Mouse (Mus musculus) WW6 (cell line): ENCODE measurements around the gene P3h2.

ENCODE experiments used
- DNase-seq: peaks from one replicate; pipeline ENCODE4 v3.0.0-alpha.2; 2013; ENCODE audit warnings: low read depth, low spot score

P3h2 gene

GRCm38 (mm10) chr16:26105115-26105974, at the start of gene P3h2:
P3h2 (minus strand) TSS chr16:26105784.
- DNase-seq: peak; percentile 60

DNA sequence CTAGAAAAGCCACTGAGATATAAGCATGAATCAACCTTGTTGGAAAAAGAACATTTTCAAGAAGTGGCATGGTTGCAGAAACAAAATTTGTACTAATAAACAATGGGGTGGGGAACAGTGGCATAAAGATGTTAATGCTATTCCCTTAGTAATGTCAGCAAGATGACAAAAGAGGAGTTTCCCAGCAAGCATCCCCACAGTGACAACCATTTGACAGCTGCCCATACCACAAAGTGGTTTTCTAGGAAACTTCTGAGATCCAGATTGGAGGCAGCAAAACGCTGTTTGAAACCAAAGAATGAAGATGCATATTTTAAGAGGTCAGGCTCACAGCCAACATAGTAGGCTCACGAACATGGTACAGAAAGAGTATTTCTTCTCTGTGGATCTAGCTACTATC, 46.7 kb upstream of the P3h2 start:
- DNase-seq: no peak

DNA sequence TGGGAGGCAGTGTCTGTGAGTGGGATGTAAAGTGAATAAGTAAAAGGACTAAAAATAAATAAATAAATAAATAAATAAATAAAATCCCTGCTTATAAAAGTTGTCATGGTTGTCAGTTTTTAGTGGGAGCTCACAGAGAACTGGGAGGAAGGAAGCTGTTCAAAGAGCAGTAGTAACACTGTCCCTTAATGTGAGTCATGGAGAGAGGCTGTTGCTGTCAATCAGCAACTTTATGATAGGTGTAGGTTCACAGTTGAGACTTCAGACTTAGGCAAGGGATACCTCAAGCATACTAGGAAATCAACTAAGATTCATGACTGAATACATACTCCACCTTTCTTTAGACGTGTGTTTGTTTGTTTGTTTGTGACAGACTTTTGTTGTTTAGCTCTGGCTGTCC, 45.4 kb upstream of the P3h2 start:
- no peak for DNase-seq

DNA sequence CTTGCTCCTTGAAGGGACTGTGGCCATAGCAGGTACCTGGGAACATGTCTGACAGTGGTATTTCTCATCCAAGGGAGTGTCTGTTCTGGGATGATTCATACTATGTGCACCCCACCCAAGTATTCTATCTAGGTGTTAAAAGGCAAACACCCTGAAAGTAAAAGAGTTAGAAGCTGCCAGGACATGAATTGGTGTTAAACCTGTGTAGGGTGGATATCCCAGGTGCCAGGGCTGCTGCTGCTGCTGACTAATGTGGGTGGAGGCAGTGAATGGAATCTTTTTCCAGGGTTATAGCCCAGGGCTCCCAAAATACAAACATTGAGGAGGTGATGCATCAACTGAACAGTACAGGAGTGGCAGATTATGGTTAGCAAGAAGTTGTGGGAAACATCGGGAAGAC, 41.3 kb upstream of the P3h2 start:
- DNase-seq: no peak

- DNase-seq: no peak
Observed at GRCm38 (mm10) chr16:26131126-26131525, 25.5 kb upstream of the P3h2 start.

GRCm38 (mm10) chr16:26106618-26107017, 1.0 kb upstream of the P3h2 start:
- DNase-seq: no peak

DNA sequence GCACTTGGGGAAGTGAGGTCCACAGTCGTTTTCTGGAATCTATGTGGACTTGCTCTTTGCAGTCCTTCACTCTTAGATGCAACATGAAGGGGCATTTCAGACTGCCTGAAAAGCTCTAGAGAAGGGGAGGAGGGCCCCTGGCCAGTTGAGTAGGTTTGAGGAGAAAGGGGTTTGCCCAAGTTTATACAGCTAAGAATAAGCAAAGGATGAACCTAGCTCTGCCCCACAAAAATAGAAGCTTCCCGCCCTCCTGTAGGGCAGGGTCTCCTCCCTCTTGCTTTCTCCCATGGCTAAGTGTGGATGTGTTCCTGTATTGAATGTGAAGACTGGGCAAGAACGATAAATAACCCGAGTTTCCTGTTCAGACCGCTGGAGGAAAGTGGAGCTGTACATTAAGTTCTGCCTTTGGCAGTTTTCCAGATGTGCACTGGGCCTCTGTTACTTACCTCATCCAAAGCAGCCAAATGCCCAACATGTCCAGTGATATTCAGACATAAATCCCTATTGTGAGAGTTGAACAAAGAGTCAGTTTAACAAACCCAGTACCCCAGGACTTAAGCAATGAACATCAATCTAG, 545 bp upstream of the P3h2 start:
- peak; percentile 5 for DNase-seq

GRCm38 (mm10) chr16:26104274-26104673, 1.3 kb downstream of the P3h2 start:
- DNase-seq: no peak

GRCm38 (mm10) chr16:26102856-26103255, 2.7 kb downstream of the P3h2 start:
- no peak for DNase-seq

GRCm38 (mm10) chr16:26100167-26100566, 5.4 kb downstream of the P3h2 start:
- DNase-seq: no peak

GRCm38 (mm10) chr16:26095696-26096284, 9.8 kb downstream of the P3h2 start:
- no peak for DNase-seq

DNA sequence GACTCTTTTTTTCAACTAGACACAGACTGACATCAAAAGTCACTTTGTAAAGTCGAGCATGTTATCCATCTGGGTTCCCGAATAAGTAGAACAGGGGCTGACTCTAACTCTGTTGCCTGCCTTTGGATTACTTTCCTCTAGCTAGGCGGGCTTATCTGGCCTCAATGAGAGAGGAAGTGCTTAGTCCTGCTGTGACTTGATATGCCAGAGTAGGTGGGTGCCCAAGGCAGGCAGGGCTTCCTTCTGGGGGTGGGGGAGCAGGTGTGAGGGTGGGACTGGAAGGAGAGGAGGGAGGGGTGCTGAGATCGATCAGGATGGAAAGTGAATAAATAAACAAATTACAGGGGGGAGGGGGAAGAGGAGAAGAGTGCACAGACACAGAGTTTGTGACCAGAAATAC, 11.7 kb downstream of the P3h2 start:
- no peak for DNase-seq

- no peak for DNase-seq
Observed at GRCm38 (mm10) chr16:26088976-26089375, 16.6 kb downstream of the P3h2 start.

- DNase-seq: no peak
Observed at GRCm38 (mm10) chr16:26088240-26088639, 17.3 kb downstream of the P3h2 start.

DNA sequence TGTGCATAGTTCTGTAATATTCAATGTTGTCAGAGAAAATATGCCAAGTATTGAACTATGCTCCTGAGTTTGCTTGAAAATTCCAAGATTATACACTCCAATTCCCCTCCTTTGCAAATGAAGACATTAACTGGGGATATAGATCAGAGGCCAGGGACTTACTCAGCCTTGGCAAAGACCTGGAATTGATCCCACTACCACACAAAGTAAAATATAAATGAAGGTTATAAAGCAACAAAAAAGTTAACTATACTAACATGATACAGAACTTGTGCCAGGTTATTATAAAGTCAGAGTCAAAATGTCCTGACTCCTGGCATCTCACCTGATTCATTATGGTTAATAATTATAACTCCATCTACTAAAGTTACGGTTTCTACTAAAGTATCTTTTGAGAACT, 18.6 kb downstream of the P3h2 start:
- DNase-seq: no peak

DNA sequence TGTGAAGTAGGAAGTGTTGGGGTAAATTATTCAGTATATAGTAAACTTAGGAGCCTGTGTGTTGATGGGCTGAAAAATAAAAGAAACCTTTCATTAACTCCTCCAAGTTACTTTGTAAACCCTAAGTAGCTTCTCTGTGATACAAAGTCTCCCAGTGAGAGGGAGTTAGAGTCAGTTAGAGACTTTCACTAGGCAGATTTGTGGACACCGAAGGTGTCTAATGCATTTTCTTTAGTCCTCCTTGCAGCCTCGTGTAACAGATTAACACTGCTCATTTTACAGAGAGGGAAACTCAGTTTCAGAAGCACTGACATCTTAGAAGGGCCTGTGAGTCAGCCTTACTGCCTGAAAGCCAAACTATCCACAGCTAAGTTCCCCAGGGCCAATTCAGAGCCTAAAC, 20.4 kb downstream of the P3h2 start:
- no peak for DNase-seq

DNA sequence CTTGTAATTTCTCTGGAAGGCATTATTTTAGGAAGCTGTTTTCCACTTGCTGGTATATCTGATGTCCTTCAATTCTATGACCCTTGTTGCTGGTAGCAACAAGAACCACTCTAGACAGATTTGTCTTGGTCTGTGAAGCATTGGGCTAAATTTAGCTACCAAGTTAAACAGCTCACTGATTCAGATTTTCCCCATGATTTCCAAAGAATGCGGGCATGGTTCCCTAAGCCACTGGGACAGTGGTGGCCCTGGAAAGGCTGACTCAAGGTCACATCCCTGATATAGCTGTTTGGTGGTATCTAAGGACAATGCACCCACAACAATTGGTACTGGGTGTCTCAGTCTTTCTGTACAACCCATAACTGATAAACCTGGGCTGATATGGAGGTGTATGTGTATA, 22.8 kb downstream of the P3h2 start:
- no peak for DNase-seq

DNA sequence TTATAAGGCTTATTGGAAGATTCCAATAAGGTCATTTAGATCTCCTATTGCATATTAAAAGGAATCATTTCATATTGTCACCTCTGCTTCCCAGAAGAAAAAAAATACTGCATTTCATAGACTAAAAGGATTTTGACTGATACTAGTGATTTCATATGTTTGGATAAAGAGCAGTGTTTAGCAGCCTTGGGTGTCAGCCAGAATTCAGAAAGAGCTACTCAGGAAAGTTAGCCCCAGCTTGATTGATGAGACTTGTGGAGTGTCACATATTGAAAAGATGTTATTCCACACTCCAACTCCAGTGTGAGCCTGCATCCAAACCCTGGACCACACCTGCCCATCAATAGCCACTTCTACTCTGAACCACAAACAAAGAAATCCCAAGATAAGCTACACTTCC, 23.2 kb downstream of the P3h2 start:
- no peak for DNase-seq

DNA sequence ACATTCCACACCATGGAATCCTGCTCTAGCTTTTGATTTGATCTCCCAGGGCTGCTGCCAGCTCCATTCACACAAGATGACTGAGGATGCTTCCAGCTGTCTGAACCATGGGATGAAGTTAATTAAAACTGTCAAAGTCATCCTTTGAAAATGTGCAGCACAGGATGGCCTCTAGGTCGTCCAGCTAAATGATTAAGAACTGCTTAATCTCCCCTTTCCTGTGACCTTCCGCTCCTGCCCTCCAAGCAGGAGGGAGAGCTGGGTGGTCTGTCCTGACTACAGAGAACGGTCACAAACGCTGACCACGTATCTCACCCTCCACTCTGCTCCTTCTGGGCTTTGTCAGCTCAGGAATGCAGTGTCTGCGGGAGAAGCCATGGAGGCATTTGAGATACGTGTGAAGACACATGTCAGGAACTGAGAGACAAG, 26.6 kb downstream of the P3h2 start:
- DNase-seq: no peak

- DNase-seq: no peak
Observed at GRCm38 (mm10) chr16:26078100-26078422, 27.5 kb downstream of the P3h2 start.

DNA sequence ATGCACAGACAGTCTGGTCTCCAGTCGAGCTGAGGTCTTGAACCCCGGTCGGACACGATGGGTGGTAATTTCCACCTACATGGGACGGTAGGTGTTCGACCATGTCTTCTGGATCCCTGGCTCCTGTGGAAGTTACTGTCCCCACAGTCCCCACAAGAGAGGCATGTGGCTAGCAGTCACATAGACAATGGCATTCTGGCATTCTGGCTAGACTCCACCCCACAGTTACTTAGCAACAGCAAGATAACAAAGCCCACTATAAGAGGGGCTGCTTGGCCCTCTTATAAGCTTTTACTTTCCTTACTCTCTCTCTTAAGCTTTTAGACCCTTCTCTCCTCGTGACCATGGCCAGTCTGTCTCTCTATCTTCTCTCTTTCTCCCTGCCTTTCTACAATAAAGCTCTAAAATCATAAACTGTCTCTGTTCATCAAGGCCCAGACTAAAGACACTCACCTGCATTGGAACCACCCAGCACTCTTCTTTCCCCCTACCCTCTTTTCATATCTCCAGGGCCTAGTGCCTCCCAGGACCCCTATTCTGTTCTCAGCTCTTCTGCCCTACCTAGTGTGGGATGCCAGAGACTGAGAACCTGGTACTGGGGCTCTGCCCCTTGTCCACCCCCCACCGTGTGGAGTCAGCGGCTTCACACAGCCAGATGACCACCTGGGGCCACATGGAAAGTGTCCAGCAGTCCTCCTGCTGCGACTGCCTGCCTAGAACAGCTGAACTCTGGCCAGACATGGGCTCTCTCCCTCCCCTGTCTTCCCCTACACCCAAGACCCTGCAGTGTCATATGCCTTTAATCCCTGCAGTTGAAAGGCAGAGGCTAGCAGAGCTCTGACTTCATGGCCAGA, 28.1 kb downstream of the P3h2 start:
- DNase-seq: no peak

GRCm38 (mm10) chr16:26075063-26075462, 30.5 kb downstream of the P3h2 start:
- DNase-seq: no peak
